Mouse (Mus musculus): ENCODE results near the gene Rapsn. TPM values are rescaled to one million over a fixed set of nuclear protein-coding genes. Genes with fewer than 3 reads are reported as not detected.

Gene Rapsn
- total and polyA plus RNA-seq, 3 experiments: 15.9 to 22.0 (median 16.8) TPM

DNA sequence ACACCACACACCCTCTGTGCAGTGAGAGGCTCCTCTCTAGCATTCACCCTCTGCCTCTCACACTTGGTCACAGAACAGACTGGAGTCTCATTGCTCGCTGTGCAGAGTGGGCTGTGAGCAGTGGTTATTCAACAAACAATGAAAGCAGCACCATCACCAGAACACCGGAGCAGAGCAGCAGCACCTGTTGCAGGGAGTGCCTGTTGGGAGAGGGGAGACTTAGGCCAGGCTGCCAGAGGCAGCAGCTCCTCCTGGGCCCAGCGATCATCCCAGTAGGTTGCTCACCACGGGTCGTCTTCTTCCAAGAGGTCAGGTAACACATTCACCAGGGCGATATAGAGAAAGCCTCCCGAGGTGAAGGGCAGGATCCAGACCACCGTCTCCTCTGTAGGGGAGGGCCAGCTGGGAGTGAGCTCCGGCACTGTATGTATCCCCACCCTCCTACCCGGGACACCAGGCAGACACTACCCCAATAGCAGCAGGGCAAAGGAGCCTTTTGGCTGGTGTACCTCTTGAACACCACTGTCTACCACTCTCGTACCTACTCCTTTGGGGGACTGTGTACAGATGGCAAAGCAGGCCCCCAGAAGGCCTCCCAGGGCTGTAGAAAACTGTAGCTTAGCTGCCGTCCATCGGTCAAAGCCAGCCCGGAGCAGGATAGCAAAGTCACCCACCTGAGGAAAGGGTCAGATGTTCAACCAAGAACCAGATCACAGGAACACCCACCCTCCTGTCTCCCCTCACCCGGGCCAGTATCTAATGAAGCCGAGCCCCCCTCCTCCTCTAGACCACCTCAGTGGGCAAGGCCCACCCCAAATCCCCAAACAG is 27.6 kb downstream of the Rapsn start:
- WGBS: 87% methylated on average over 16 of the region's 16 CpGs
- no peak overlapping the region for H3K4me3 ChIP-seq
- no peaks in the 10 kb centered on the region for H3K27me3 ChIP-seq (ENCODE audit: control insufficient read depth, insufficient read depth, low read length)
- peaks cover 6% of the 10 kb centered on the region for H3K4me1 ChIP-seq (ENCODE audit: control insufficient read depth, insufficient read depth, low read length)
- H3K9ac ChIP-seq (ENCODE audit: low read depth, low read length): no peak overlapping the region
- intact Hi-C loops (cut with DNase I): no loop called here
- H3K27ac ChIP-seq: no peak overlapping the region
- no peak for DNase-seq
- no peaks in the 10 kb centered on the region for H3K79me2 ChIP-seq (replicated peaks; ENCODE audit: control insufficient read depth, insufficient read depth, low read length)
- no peak for TF ChIP-seq CTCF (IDR thresholded peaks at IDR 0.05)
- no peak for TF ChIP-seq EP300 (IDR thresholded peaks at IDR 0.05; ENCODE audit: insufficient read depth, low read depth, low read length)
- 0 out of 2 replicates have a peak, but pooled peaks cover 4% of the 10 kb centered on the region for H3K36me3 ChIP-seq (ENCODE audit: control insufficient read depth, insufficient read depth, low read length)

DNA sequence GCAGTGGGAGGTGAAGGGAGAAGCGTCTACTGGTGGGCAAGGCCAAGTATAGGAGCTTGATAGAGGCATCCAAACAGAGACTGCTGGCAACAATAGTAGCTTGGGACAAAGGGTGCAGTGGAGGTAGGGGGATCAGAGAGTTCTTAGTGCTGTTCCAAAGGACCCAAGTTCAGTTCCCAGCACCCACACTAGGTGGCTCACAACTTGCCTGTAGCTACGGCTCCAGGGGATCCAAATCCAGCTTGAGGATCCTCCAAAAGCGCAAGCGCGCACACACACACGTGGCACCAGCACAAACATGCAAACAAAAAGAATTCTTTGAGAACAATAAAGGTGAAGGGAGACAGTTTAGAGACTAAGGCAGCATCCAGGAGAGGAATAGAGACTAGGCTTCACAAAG is 28.8 kb downstream of the Rapsn start:
- no peak for DNase-seq
- intact Hi-C loops (cut with DNase I): no loop called here
- Histone ChIP-seq H3K9ac (ENCODE audit: low read depth, low read length) (no peak overlapping the region), H3K4me1 (ENCODE audit: control insufficient read depth, insufficient read depth, low read length) (peaks cover 6% of the 10 kb centered on the region), H3K27ac (no peak overlapping the region), H3K79me2 (replicated peaks; ENCODE audit: control insufficient read depth, insufficient read depth, low read length) (no peaks in the 10 kb centered on the region), H3K36me3 (ENCODE audit: control insufficient read depth, insufficient read depth, low read length) (0 out of 2 replicates have a peak, but pooled peaks cover 4% of the 10 kb centered on the region), H3K4me3 (no peak overlapping the region), H3K27me3 (ENCODE audit: control insufficient read depth, insufficient read depth, low read length) (no peaks in the 10 kb centered on the region)
- TF ChIP-seq POLR2A (IDR thresholded peaks at IDR 0.05; ENCODE audit: insufficient read depth, low read depth, low read length) (no peak), CTCF (IDR thresholded peaks at IDR 0.05) (peak; percentile 13; the same call in 1 of the 2 replicates), EP300 (IDR thresholded peaks at IDR 0.05; ENCODE audit: insufficient read depth, low read depth, low read length) (no peak)
- whole genome bisulfite sequencing: 86% methylated on average over 6 of the region's 6 CpGs

DNA sequence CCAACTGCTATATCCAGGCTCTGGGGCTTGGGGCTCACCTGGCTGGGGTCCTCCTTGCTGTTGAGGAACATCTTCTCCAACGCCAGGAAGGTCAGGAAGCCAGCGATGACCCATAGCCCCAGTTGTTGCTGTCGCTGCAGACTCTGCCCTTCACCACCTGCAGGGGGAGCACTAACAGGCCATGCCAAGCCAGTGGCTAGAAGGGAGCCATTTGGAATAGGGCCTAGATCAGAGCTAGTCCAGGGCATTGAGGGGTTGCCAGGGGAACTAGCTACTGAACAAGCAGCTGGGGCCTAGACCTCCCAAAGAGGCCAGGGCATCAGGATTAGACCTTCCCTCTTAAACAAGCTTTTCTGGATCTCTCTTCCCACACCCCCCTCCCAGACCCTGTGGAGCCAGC is 30.1 kb downstream of the Rapsn start:
- Histone ChIP-seq H3K27me3 (ENCODE audit: control insufficient read depth, insufficient read depth, low read length) (no peaks in the 10 kb centered on the region), H3K27ac (no peak overlapping the region), H3K4me1 (ENCODE audit: control insufficient read depth, insufficient read depth, low read length) (peaks cover 8% of the 10 kb centered on the region), H3K4me3 (no peak overlapping the region), H3K36me3 (ENCODE audit: control insufficient read depth, insufficient read depth, low read length) (0 out of 2 replicates have a peak, but pooled peaks cover 4% of the 10 kb centered on the region), H3K79me2 (replicated peaks; ENCODE audit: control insufficient read depth, insufficient read depth, low read length) (no peaks in the 10 kb centered on the region), H3K9ac (ENCODE audit: low read depth, low read length) (no peak overlapping the region)
- TF ChIP-seq EP300 (IDR thresholded peaks at IDR 0.05; ENCODE audit: insufficient read depth, low read depth, low read length) (no peak), CTCF (IDR thresholded peaks at IDR 0.05) (peak; percentile 78)
- peak; percentile 44 to 48 for DNase-seq
- intact Hi-C loops (cut with DNase I): loop anchor here (5.0 kb wide), 1 partner anchor 123 kb away; the partner anchor contains the start of gene Celf1
- 50% methylated on average over 3 of the region's 3 CpGs for WGBS

- intact Hi-C loops (cut with DNase I): loop anchor here (5.0 kb wide), 1 partner anchor 124 kb away; the partner anchor contains the start of gene Celf1
- H3K4me3 ChIP-seq: no peak overlapping the region
- WGBS: 55% methylated on average over 3 of the region's 3 CpGs
- H3K27me3 ChIP-seq (ENCODE audit: control insufficient read depth, insufficient read depth, low read length): no peaks in the 10 kb centered on the region
- no peak for DNase-seq
- no peaks in the 10 kb centered on the region for H3K79me2 ChIP-seq (replicated peaks; ENCODE audit: control insufficient read depth, insufficient read depth, low read length)
- no peak overlapping the region for H3K27ac ChIP-seq
- no peak overlapping the region for H3K9ac ChIP-seq (ENCODE audit: low read depth, low read length)
- H3K4me1 ChIP-seq (ENCODE audit: control insufficient read depth, insufficient read depth, low read length): peaks cover 6% of the 10 kb centered on the region
- 0 out of 2 replicates have a peak, but pooled peaks cover 2% of the 10 kb centered on the region for H3K36me3 ChIP-seq (ENCODE audit: control insufficient read depth, insufficient read depth, low read length)
- TF ChIP-seq CTCF (IDR thresholded peaks at IDR 0.05) (no peak), POLR2A (IDR thresholded peaks at IDR 0.05; ENCODE audit: insufficient read depth, low read depth, low read length) (no peak), EP300 (IDR thresholded peaks at IDR 0.05; ENCODE audit: insufficient read depth, low read depth, low read length) (0 out of 2 replicates have a peak, but pooled peaks have one; percentile 27)
These were observed 31.0 kb downstream of the Rapsn start for GRCm38 (mm10) chr2:91066455-91066854.

DNA sequence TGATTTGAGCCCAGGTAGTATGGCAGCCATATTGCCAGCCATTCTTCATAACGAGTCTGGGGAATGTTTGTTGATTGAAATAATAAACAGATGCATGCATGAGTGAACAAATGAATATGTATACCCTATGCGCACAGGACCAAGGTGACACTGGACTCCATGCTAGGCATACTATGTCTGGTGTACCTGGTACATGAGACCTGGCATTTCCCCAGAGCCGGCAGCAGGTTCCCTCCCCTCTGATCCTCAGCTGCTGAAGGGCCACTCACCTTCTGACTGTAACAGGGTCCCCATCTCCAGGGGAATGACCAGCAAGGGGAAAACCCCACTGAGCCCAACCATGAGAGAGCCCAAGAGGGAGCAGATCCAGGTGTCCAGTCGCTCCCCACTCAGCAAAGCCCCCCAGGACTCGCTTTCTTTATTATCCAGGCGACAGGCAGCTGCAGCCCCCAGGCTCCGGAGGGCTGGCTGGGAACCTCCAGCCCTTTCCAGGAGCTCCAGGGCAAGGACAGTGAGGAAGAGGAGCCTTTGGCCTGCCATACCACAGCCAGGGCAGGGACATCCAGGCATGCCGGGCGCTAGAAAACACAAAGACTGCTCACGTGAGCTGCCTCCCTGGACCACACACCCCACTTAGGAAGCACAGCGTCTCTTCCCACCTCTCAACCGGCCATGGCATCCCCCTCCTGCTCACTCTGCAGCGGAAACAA is 32.9 kb downstream of the Rapsn start:
- H3K4me3 ChIP-seq: no peak overlapping the region
- H3K27ac ChIP-seq: no peak overlapping the region
- H3K27me3 ChIP-seq (ENCODE audit: control insufficient read depth, insufficient read depth, low read length): no peaks in the 10 kb centered on the region
- no peak overlapping the region; the same call in 1 of the 2 replicates for H3K9ac ChIP-seq (ENCODE audit: low read depth, low read length)
- WGBS: 64% methylated on average over 13 of the region's 13 CpGs
- intact Hi-C loops (cut with DNase I): loop anchor here (5.0 kb wide), 1 partner anchor 126 kb away; the partner anchor contains the start of gene Celf1
- H3K79me2 ChIP-seq (replicated peaks; ENCODE audit: control insufficient read depth, insufficient read depth, low read length): no peaks in the 10 kb centered on the region
- TF ChIP-seq CTCF (IDR thresholded peaks at IDR 0.05) (no peak), EP300 (IDR thresholded peaks at IDR 0.05; ENCODE audit: insufficient read depth, low read depth, low read length) (no peak), POLR2A (IDR thresholded peaks at IDR 0.05; ENCODE audit: insufficient read depth, low read depth, low read length) (no peak)
- no peaks in the 10 kb centered on the region for H3K36me3 ChIP-seq (ENCODE audit: control insufficient read depth, insufficient read depth, low read length)
- no peak for DNase-seq
- H3K4me1 ChIP-seq (ENCODE audit: control insufficient read depth, insufficient read depth, low read length): peaks cover 6% of the 10 kb centered on the region
